Mouse (Mus musculus): Measurements from ENCODE around the gene Tmem17. TPM values are rescaled to one million over a fixed set of nuclear protein-coding genes. Genes with fewer than 3 reads are reported as not detected.

The Tmem17 gene
- total and polyA plus RNA-seq, 3 experiments: 3.8 to 17.2 (median 7.4) TPM

GRCm38 (mm10) chr11:22563706-22564105 lies 51.8 kb downstream of the Tmem17 start:
- H3K79me2 ChIP-seq (replicated peaks; ENCODE audit: control insufficient read depth, extremely low read depth, insufficient read depth, poor library complexity, severe bottlenecking): no peaks in the 10 kb centered on the region

GRCm38 (mm10) chr11:22564676-22565075 lies 52.8 kb downstream of the Tmem17 start:
- in situ Hi-C loops (cut with MboI; ENCODE audit: low pct_ligation_motif_present, low pct_unique_long_range_greater_than_20kb, low sequenced_read_pairs): no loop called here
- dilution Hi-C loops (cut with MboI; ENCODE audit: extremely low pct_ligation_motif_present, extremely low pct_unique_long_range_greater_than_20kb, low sequenced_read_pairs): no loop called here

More at GRCm38 (mm10) chr11:22563706-22564105, 51.8 kb downstream of the Tmem17 start:
- dilution Hi-C loops (cut with MboI; ENCODE audit: extremely low pct_ligation_motif_present, extremely low pct_unique_long_range_greater_than_20kb, low sequenced_read_pairs) (no loop called here), in situ Hi-C loops (cut with MboI; ENCODE audit: low pct_ligation_motif_present, low pct_unique_long_range_greater_than_20kb, low sequenced_read_pairs) (no loop called here)
- TF ChIP-seq MXI1 (IDR thresholded peaks at IDR 0.05; ENCODE audit: low read depth, low read length): no peak
- TF ChIP-seq IRF4 (IDR thresholded peaks at IDR 0.05; ENCODE audit: low read depth, low read length): no peak
- TF ChIP-seq RAD21 (IDR thresholded peaks at IDR 0.05; ENCODE audit: low read depth, low read length): no peak
- TF ChIP-seq ZNF384 (IDR thresholded peaks at IDR 0.05; ENCODE audit: low read depth, low read length): no peak
- no peak for TF ChIP-seq SIN3A (IDR thresholded peaks at IDR 0.05; ENCODE audit: low read length)
- no peak for TF ChIP-seq MYC (IDR thresholded peaks at IDR 0.05; ENCODE audit: low read depth, low read length)
- no peak for TF ChIP-seq POLR2AphosphoS2 (IDR thresholded peaks at IDR 0.05; ENCODE audit: low read depth, low read length)
- no peak for TF ChIP-seq BHLHE40 (IDR thresholded peaks at IDR 0.05; ENCODE audit: low read depth, low read length)
- no peak for TF ChIP-seq JUN (IDR thresholded peaks at IDR 0.05; ENCODE audit: insufficient read depth, low read depth, low read length)
- TF ChIP-seq USF2 (conservative IDR thresholded peaks at IDR 0.05; ENCODE audit: low read depth, low read length): no peak
- TF ChIP-seq PAX5 (IDR thresholded peaks at IDR 0.05; ENCODE audit: low read length): no peak
- TF ChIP-seq MEF2A (IDR thresholded peaks at IDR 0.05; ENCODE audit: borderline replicate concordance, low read depth, low read length): no peak
- TF ChIP-seq ZKSCAN1 (IDR thresholded peaks at IDR 0.05; ENCODE audit: borderline replicate concordance, low read depth, low read length): no peak
- no peak for TF ChIP-seq KAT2A (IDR thresholded peaks at IDR 0.05; ENCODE audit: insufficient replicate concordance, low read length)
- no peak for TF ChIP-seq E2F4 (IDR thresholded peaks at IDR 0.05; ENCODE audit: insufficient replicate concordance, low read depth, low read length)
- no peak for TF ChIP-seq CHD1 (IDR thresholded peaks at IDR 0.05; ENCODE audit: low read depth, low read length)
- TF ChIP-seq RCOR1 (conservative IDR thresholded peaks at IDR 0.05; ENCODE audit: low read depth, low read length): no peak
- TF ChIP-seq ZMIZ1 (IDR thresholded peaks at IDR 0.05; ENCODE audit: low read depth, low read length): no peak
- no peak for TF ChIP-seq CTCF (conservative IDR thresholded peaks at IDR 0.05 in 1 of 2, IDR thresholded peaks at IDR 0.05 in 1 of 2; ENCODE audit: low read depth in 2 of 2, low read length in 2 of 2)
- no peak for TF ChIP-seq POLR2A (IDR thresholded peaks at IDR 0.05; ENCODE audit: low read depth, low read length)
- Histone ChIP-seq H3K36me3 (replicated peaks in 1 of 2; ENCODE audit: control insufficient read depth in 1 of 2, insufficient read depth in 1 of 2, low read length in 1 of 2) (no peaks in the 10 kb centered on the region), H3K27ac (ENCODE audit: insufficient read depth, low read depth) (no peak overlapping the region), H3K4me2 (ENCODE audit: insufficient read depth, low read depth, poor library complexity, severe bottlenecking) (no peak overlapping the region), H3K9ac (ENCODE audit: insufficient read depth, low read depth) (no peak overlapping the region), H3K27me3 (replicated peaks) (no peaks in the 10 kb centered on the region), H3K4me3 (replicated peaks in 1 of 3; ENCODE audit: low read depth in 2 of 3, low read length in 2 of 3, poor library complexity in 1 of 3) (no peak overlapping the region), H3K9me3 (replicated peaks; ENCODE audit: low read length) (no peaks in the 10 kb centered on the region), H3K4me1 (ENCODE audit: control insufficient read depth in 1 of 2, insufficient read depth in 2 of 2) (no peaks in the 10 kb centered on the region)
- no peak for DNase-seq (ENCODE audit: extremely low read depth)

More at GRCm38 (mm10) chr11:22564676-22565075, 52.8 kb downstream of the Tmem17 start:
- no peak overlapping the region for H3K4me3 ChIP-seq (replicated peaks in 1 of 3; ENCODE audit: low read depth in 2 of 3, low read length in 2 of 3, poor library complexity in 1 of 3)
- H3K79me2 ChIP-seq (replicated peaks; ENCODE audit: control insufficient read depth, extremely low read depth, insufficient read depth, poor library complexity, severe bottlenecking): no peaks in the 10 kb centered on the region
- no peaks in the 10 kb centered on the region for H3K9me3 ChIP-seq (replicated peaks; ENCODE audit: low read length)
- TF ChIP-seq JUN (IDR thresholded peaks at IDR 0.05; ENCODE audit: insufficient read depth, low read depth, low read length) (no peak), USF1 (IDR thresholded peaks at IDR 0.05; ENCODE audit: low read depth, low read length) (no peak), MAZ (IDR thresholded peaks at IDR 0.05; ENCODE audit: low read depth, low read length) (no peak), POLR2A (IDR thresholded peaks at IDR 0.05; ENCODE audit: low read depth, low read length) (no peak), CTCF (conservative IDR thresholded peaks at IDR 0.05 in 1 of 2, IDR thresholded peaks at IDR 0.05 in 1 of 2; ENCODE audit: low read depth in 2 of 2, low read length in 2 of 2) (no peak), MEF2A (IDR thresholded peaks at IDR 0.05; ENCODE audit: borderline replicate concordance, low read depth, low read length) (no peak), SIN3A (IDR thresholded peaks at IDR 0.05; ENCODE audit: low read length) (no peak), IRF4 (IDR thresholded peaks at IDR 0.05; ENCODE audit: low read depth, low read length) (no peak), TCF12 (IDR thresholded peaks at IDR 0.05; ENCODE audit: low read depth, low read length) (no peak)
- H3K36me3 ChIP-seq (replicated peaks in 1 of 2; ENCODE audit: control insufficient read depth in 1 of 2, insufficient read depth in 1 of 2, low read length in 1 of 2): no peaks in the 10 kb centered on the region
- DNase-seq (ENCODE audit: extremely low read depth): no peak
- no peaks in the 10 kb centered on the region for H3K27me3 ChIP-seq (replicated peaks)
- H3K9ac ChIP-seq (ENCODE audit: insufficient read depth, low read depth): no peak overlapping the region
- no peak overlapping the region for H3K27ac ChIP-seq (ENCODE audit: insufficient read depth, low read depth)
- H3K4me2 ChIP-seq (ENCODE audit: insufficient read depth, low read depth, poor library complexity, severe bottlenecking): no peak overlapping the region
- H3K4me1 ChIP-seq (ENCODE audit: control insufficient read depth in 1 of 2, insufficient read depth in 2 of 2): no peaks in the 10 kb centered on the region
